Mouse (Mus musculus) cerebellum, adult 2 months (tissue): ENCODE measurements at regions not wholly inside any gene's neighbourhood (a gene's known extent, or its start where the extent isn't known, plus 50 kb on each side); places are given as distances from the start of the nearest gene placed in this dataset.
"Not testable (repeated sequence)": the region's sequence is repeated elsewhere in the genome, so short reads cannot be mapped to it uniquely, and the experiment has no call there.

Source experiments
- DNase-seq, 2 experiments: peaks; one replicate each; pipeline ENCODE4 v3.0.0; 2021
- H3K27ac ChIP-seq: fragments of 200-500 bp; 2 replicates; pipeline ENCODE4 v1.5.1; 2012; ENCODE audit warnings: low read length, control low read depth, inconsistent platforms; ENCODE audit not compliant: insufficient read depth
- H3K27me3 ChIP-seq: fragments of 200-500 bp; 2 replicates; pipeline ENCODE4 v1.6.1; 2012; ENCODE audit warnings: inconsistent platforms, mild to moderate bottlenecking, low read length, moderate library complexity; ENCODE audit not compliant: control insufficient read depth, insufficient read depth
- H3K4me1 ChIP-seq: fragments of 200-500 bp; 2 replicates; pipeline ENCODE4 v1.6.1; 2011; ENCODE audit warnings: low read length; ENCODE audit not compliant: control insufficient read depth, insufficient read depth
- H3K4me3 ChIP-seq: fragments of 200-500 bp; replicated peaks from 2 replicates; pipeline ENCODE3; 2011; ENCODE audit warnings: mild to moderate bottlenecking, low read depth, low read length, control low read depth; ENCODE audit not compliant: insufficient read depth
- CTCF ChIP-seq: fragments of 200-500 bp; IDR thresholded peaks from 2 replicates; pipeline ENCODE4 v1.5.1; 2011; ENCODE audit warnings: low read depth, mild to moderate bottlenecking, control low read depth, low read length, moderate library complexity, borderline replicate concordance; ENCODE audit not compliant: insufficient read depth
- POLR2A ChIP-seq: fragments of 200-500 bp; IDR thresholded peaks from 2 replicates; pipeline ENCODE4 v1.6.1; 2011; ENCODE audit warnings: low read length, control low read depth, borderline replicate concordance; ENCODE audit not compliant: insufficient read depth
- WGBS: fragments of 180-500 bp; shearing (Covaris S2); methylation state at CpG from one replicate; pipeline ENCODE4 v1.1.7; 2018; 5-methylcytosine and 5-hydroxymethylcytosine counted together

GRCm38 (mm10) chr6:81817050-81817827, 106.2 kb upstream of the Gcfc2 start:
- TF ChIP-seq CTCF: peak; percentile 58; the same call in 1 of the 2 replicates
- TF ChIP-seq POLR2A: no peak
- H3K4me3 ChIP-seq: no peak overlapping the region
- WGBS: 71% methylated on average over 9 of the region's 9 CpGs
- no peak overlapping the region for H3K27ac ChIP-seq
- DNase-seq: peak; percentile 44 to 62
- no peaks in the 10 kb centered on the region for H3K27me3 ChIP-seq
- H3K4me1 ChIP-seq: no peaks in the 10 kb centered on the region

- no peak overlapping the region for H3K27ac ChIP-seq
- TF ChIP-seq CTCF (no peak), POLR2A (no peak)
- H3K27me3 ChIP-seq: no peaks in the 10 kb centered on the region
- WGBS: 99% methylated on average over 10 of the region's 10 CpGs
- H3K4me3 ChIP-seq: no peak overlapping the region
- H3K4me1 ChIP-seq: no peaks in the 10 kb centered on the region
- DNase-seq: no peak
Observed at GRCm38 (mm10) chr6:81818573-81818972, 104.9 kb upstream of the Gcfc2 start.

GRCm38 (mm10) chr6:81820078-81820477, 103.4 kb upstream of the Gcfc2 start:
- WGBS: 37% methylated on average over 5 of the region's 5 CpGs
- H3K27ac ChIP-seq: no peak overlapping the region
- H3K4me3 ChIP-seq: no peak overlapping the region
- DNase-seq: no peak
- TF ChIP-seq POLR2A (no peak), CTCF (no peak)
- no peaks in the 10 kb centered on the region for H3K4me1 ChIP-seq
- no peaks in the 10 kb centered on the region for H3K27me3 ChIP-seq

GRCm38 (mm10) chr6:81839474-81840153, 83.9 kb upstream of the Gcfc2 start:
- DNase-seq: no peak
- H3K27me3 ChIP-seq: no peaks in the 10 kb centered on the region
- WGBS: 46% methylated on average over 11 of the region's 11 CpGs
- no peak overlapping the region for H3K27ac ChIP-seq
- TF ChIP-seq CTCF (peak; percentile 32; the same call in 1 of the 2 replicates), POLR2A (no peak)
- no peaks in the 10 kb centered on the region for H3K4me1 ChIP-seq
- H3K4me3 ChIP-seq: peak overlapping the region; percentile 37

GRCm38 (mm10) chr6:81868207-81868606, 55.3 kb upstream of the Gcfc2 start:
- WGBS: 92% methylated on average over 13 of the region's 13 CpGs
- DNase-seq, H3K4me1 ChIP-seq, H3K4me3 ChIP-seq, H3K27ac ChIP-seq, H3K27me3 ChIP-seq: not testable (repeated sequence)
